ENCODE assay signal across 17 mouse cellular contexts in genomic region chr7:125945915-125946314, GRCm38 (mm10).
DNase-seq lines count a peak whose midpoint lies in the region; ATAC-seq lines count a peak whose summit lies in the region.
"Had no signal": no experiment of that assay in that cellular context is flagged by ENCODE, and none has a peak within 500 bp of the region (broad histone marks: within the 10 kb centered on the region; RNA-seq: fewer than 3 reads in every experiment).

No protein-coding gene starts in this region.

- H3K9me3 ChIP-seq in heart, embryonic 14.5 days (ENCODE audit: control insufficient read depth, low read length), result peaks cover 1% of the 10 kb centered on the region
- H3K9me3 ChIP-seq in lung, embryonic 16.5 days (ENCODE audit: control insufficient read depth, low read length), result no peaks in the 10 kb centered on the region
- H3K9me3 ChIP-seq: forebrain, embryonic 13.5 days; G1E; hindbrain, embryonic 15.5 days; midbrain, embryonic 10.5 days had no signal

- 37% methylated on average over 8 of the region's 8 CpGs for WGBS in heart, embryonic 14.5 days
- WGBS in lung, embryonic 16.5 days, result 48% methylated on average over 8 of the region's 8 CpGs

- H3K9ac ChIP-seq in heart, embryonic 14.5 days (ENCODE audit: low read length), result no peak overlapping the region
- H3K9ac ChIP-seq in lung, embryonic 16.5 days (ENCODE audit: low read length), result no peak overlapping the region
- H3K9ac ChIP-seq: forebrain, embryonic 13.5 days; hindbrain, embryonic 15.5 days had no signal

- no peak for DNase-seq in heart, adult 11 months
- peak; percentile 11 for DNase-seq in 3134 (ENCODE audit: extremely low read depth, insufficient read length, low spot score)
- DNase-seq in Muller cell, postnatal 12 days (ENCODE audit: inconsistent ontology term), result peak; percentile 23
- no peak for DNase-seq in embryo, embryonic 10 days (ENCODE audit: low spot score)
- no peak for DNase-seq in spleen, adult 18-20 months
- DNase-seq: cerebellum, adult 9-11 months; thymus, postnatal 25 days had no signal

- peaks cover 9 to 24% of the 10 kb centered on the region in 2 experiments; a peak in 3 of 4 replicates for H3K4me1 ChIP-seq in heart, embryonic 14.5 days (ENCODE audit: control insufficient read depth in 2 of 2, insufficient read depth in 2 of 2, low read length in 2 of 2)
- H3K4me1 ChIP-seq in lung, embryonic 16.5 days (replicated peaks; ENCODE audit: control insufficient read depth, insufficient read depth, low read length), result no peaks in the 10 kb centered on the region; the same call in 1 of the 2 replicates
- H3K4me1 ChIP-seq: forebrain, embryonic 13.5 days; midbrain, embryonic 10.5 days had no signal

- H3K36me3 ChIP-seq in heart, embryonic 14.5 days (ENCODE audit: control insufficient read depth, insufficient read depth, low read length), result no peaks in the 10 kb centered on the region
- H3K36me3 ChIP-seq in lung, embryonic 16.5 days (ENCODE audit: control insufficient read depth, insufficient read depth, low read length), result no peaks in the 10 kb centered on the region
- H3K36me3 ChIP-seq: G1E; hindbrain, embryonic 15.5 days; midbrain, embryonic 10.5 days had no signal

- no peaks in the 10 kb centered on the region for H3K27me3 ChIP-seq in heart, embryonic 14.5 days (ENCODE audit: control insufficient read depth, insufficient read depth, low read length)
- H3K27me3 ChIP-seq in lung, embryonic 16.5 days (ENCODE audit: control insufficient read depth, insufficient read depth, low read depth, low read length), result no peaks in the 10 kb centered on the region
- H3K27me3 ChIP-seq: forebrain, embryonic 13.5 days; hindbrain, embryonic 15.5 days had no signal

- H3K4me3 ChIP-seq in heart, embryonic 14.5 days (ENCODE audit: control insufficient read depth in 1 of 2, insufficient read depth in 1 of 2, low read depth in 1 of 2, low read length in 2 of 2), result no peak overlapping the region
- no peak overlapping the region for H3K4me3 ChIP-seq in lung, embryonic 16.5 days (ENCODE audit: low read length)
- H3K4me3 ChIP-seq: forebrain, embryonic 13.5 days; hindbrain, embryonic 15.5 days; layer of hippocampus, adult 2 months; midbrain, embryonic 10.5 days had no signal

- H3K4me2 ChIP-seq in heart, embryonic 14.5 days (ENCODE audit: low read length), result no peak overlapping the region
- H3K4me2 ChIP-seq in lung, embryonic 16.5 days (ENCODE audit: low read depth, low read length), result no peak overlapping the region
- H3K4me2 ChIP-seq: forebrain, embryonic 13.5 days; hindbrain, embryonic 15.5 days had no signal

- H3K27ac ChIP-seq in heart, embryonic 14.5 days (replicated peaks in 1 of 2; ENCODE audit: control insufficient read depth in 1 of 2, insufficient read depth in 1 of 2, low read depth in 2 of 2, low read length in 2 of 2), result peak overlapping the region; percentile 55 to 66
- no peak overlapping the region for H3K27ac ChIP-seq in lung, embryonic 16.5 days (ENCODE audit: low read length)
- H3K27ac ChIP-seq: forebrain, embryonic 13.5 days; hindbrain, embryonic 15.5 days; kidney, postnatal 0 days; layer of hippocampus, adult 2 months; midbrain, embryonic 10.5 days had no signal

- ATAC-seq in heart, embryonic 14.5 days (ENCODE audit: insufficient number of reproducible peaks, insufficient read depth, low FRiP score, low read depth), result peak; percentile 61
- peak; percentile 76 for ATAC-seq in lung, embryonic 16.5 days (ENCODE audit: low read depth)
- ATAC-seq: CD4-positive, CD25-positive, alpha-beta regulatory T cell, adult 4 months; forebrain, embryonic 13.5 days; intestine, postnatal 0 days had no signal

Comparison
In these comparisons a context has a peak if more than half of its experiments do, and no peak if none do; other contexts are left out.
1. DNase-seq: peak in 3134 (single experiment) and Muller cell, postnatal 12 days (single experiment); none in heart, adult 11 months (single experiment), embryo, embryonic 10 days (single experiment) and spleen, adult 18-20 months (0 of 2).